Mouse (Mus musculus): Measurements from ENCODE around the gene Erbin.

Erbin gene

GRCm38 (mm10) chr13:103920261-103920932 is at the start of gene Erbin:
Gene Erbin (minus strand): TSS chr13:103920514.
- DNase-seq, result peak; percentile 12 to 39

- no peak for DNase-seq
Measured at GRCm38 (mm10) chr13:103969912-103970311, 49.6 kb upstream of the Erbin start.

- no peak for DNase-seq
Measured at GRCm38 (mm10) chr13:103967987-103968386, 47.7 kb upstream of the Erbin start.

GRCm38 (mm10) chr13:103966696-103967215 is 46.4 kb upstream of the Erbin start:
- DNase-seq, result peak; percentile 36 to 40

- no peak for DNase-seq
Measured at GRCm38 (mm10) chr13:103965187-103965586, 44.9 kb upstream of the Erbin start.

GRCm38 (mm10) chr13:103963094-103963493 is 42.8 kb upstream of the Erbin start:
- no peak for DNase-seq

- no peak for DNase-seq
Measured at GRCm38 (mm10) chr13:103959841-103960240, 39.5 kb upstream of the Erbin start.

- no peak for DNase-seq
Measured at GRCm38 (mm10) chr13:103958607-103959123, 38.4 kb upstream of the Erbin start.

GRCm38 (mm10) chr13:103957175-103957940 is 37.0 kb upstream of the Erbin start:
- no peak for DNase-seq

GRCm38 (mm10) chr13:103955652-103956051 is 35.3 kb upstream of the Erbin start:
- DNase-seq, result no peak

- DNase-seq, result no peak
Measured at GRCm38 (mm10) chr13:103951393-103951792, 31.1 kb upstream of the Erbin start.

- no peak for DNase-seq
Measured at GRCm38 (mm10) chr13:103940796-103941195, 20.5 kb upstream of the Erbin start.

GRCm38 (mm10) chr13:103924586-103924985 is 4.3 kb upstream of the Erbin start:
- no peak for DNase-seq

- no peak for DNase-seq
Measured at GRCm38 (mm10) chr13:103923402-103924065, 3.2 kb upstream of the Erbin start.

- no peak for DNase-seq
Measured at GRCm38 (mm10) chr13:103921831-103922380, 1.6 kb upstream of the Erbin start.

GRCm38 (mm10) chr13:103920933-103921830 is 868 bp upstream of the Erbin start:
- peak; percentile 54 to 61 for DNase-seq

GRCm38 (mm10) chr13:103919956-103920260 is 406 bp downstream of the Erbin start:
- peak in 1 of 2 experiments; percentile 4 for DNase-seq

- peak in 1 of 2 experiments; percentile 19 for DNase-seq
Measured at GRCm38 (mm10) chr13:103919234-103919955, 919 bp downstream of the Erbin start.

- DNase-seq, result no peak
Measured at GRCm38 (mm10) chr13:103918432-103918831, 1.9 kb downstream of the Erbin start.

GRCm38 (mm10) chr13:103914114-103914736 is 6.1 kb downstream of the Erbin start:
- DNase-seq, result no peak

GRCm38 (mm10) chr13:103912351-103912750 is 8.0 kb downstream of the Erbin start:
- DNase-seq, result no peak
